Mouse (Mus musculus) embryo, embryonic 11 days (tissue): Measurements from ENCODE around the gene Polr1e.
"Not testable (repeated sequence)": the region's sequence is repeated elsewhere in the genome, so short reads cannot be mapped to it uniquely, and the experiment has no call there.

Experiments used
- DNase-seq: peaks from one replicate; pipeline ENCODE4 v3.0.0-alpha.2; 2015

The Polr1e gene

DNA sequence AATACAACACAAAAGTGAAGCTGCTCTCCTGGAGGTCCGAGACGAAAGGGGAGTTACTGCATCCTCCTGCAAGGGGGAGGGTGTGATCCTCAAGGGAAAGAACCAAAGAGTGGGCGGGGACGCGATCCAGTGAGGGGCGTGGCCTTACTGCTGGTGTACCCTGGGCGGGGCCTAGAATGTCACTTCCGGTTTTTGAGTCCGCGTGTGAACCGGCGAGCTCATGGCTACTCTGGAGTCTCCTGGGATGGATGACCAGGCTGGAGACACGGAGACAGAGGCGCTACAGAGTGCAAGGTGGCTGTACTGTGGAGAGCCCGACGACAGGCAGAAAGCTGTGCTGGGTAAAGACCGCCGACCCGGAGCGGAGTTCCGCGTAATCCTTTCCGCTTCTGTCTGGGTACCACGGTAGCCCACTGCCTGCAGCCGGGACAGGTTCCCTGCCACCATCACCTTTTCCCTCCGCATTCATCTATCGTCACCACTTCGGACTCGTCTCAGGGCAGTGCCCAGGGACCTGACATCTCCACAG, at the start of gene Polr1e:
TSS of gene Polr1e (plus strand) at position 132 of the 529 bp plus-strand sequence.
- DNase-seq: peak; percentile 98

DNA sequence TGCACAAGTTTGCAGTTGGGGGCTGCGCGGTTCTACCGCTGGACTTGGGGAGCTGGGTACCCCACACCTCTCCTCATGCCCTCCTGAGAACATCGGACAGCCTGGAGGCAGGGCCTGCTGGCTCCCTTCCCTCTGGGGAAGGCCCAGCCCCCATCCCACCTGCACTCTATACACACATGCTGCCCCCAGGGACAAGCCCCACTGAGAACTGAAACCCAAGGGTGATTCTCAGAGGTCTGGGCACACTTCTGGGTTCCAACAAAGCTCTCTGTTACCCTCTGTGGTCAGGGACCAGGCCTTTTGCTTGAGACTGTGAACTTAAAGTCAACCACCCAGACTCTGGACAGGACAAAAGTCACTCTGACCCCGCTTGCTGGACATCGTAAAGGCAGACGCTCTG, 48.3 kb upstream of the Polr1e start:
- DNase-seq: no peak

DNA sequence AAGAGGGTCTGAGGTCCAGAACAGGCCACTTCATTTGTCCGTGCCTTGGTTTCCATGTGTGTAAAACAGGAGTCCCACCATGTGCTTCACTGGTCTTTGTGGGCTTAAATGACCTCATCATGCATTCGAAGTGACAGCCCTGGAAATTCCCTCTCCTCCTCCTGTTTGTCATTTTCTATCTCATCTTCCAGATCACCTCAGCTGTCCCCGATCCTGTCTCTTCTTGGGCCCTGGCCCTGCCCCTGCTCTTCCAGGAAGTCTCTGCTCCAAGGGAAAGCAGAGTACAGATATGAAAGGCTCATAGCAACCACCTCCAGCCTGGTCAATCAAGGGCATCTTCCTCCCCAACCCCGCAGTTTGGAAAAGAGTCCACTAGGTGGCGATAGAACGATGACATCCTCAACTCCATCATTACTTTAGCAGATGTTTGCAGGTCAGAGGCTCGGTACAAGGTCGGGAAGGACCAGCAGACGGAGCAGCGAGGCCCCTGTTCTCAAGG, 47.7 kb upstream of the Polr1e start:
- DNase-seq: peak; percentile 84

DNA sequence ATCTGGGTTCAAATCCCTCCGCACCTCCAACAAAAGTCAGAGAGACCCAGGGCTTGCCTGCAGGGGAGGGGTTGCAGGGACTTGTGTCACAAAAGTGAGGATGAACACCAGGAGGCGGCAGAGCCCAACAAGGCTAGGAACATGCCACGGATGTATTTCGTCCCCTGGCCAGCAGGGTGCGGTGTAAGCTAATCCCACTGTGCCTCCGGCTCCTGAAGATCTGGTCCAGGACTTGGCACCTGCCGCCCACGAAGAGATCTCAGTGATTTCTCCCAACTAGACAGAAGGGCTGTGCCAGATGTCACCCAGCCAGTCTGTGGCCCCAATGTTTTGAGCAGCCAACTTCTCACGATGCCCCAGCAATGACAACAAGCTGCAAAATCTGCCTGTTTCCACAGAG, 44.9 kb upstream of the Polr1e start:
- DNase-seq: peak; percentile 89

DNA sequence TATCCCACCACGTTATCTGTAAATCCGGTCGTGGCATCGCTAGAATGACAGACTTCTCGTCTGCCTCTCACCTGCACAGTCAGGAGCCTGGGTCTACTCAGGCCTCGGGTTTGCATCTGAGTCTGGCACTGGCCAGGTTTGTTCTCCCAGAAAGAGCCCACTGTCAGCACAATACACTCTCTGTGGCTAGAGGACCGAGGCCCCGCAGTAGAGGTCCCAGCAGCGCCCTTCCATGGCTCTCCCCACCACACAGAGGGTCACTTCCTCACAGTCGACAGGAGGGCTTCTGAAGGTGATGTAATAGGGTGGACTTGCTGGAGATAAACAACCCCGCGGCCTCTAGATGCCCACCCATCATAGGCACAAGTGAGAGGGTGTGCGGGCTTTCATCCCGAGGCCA, 44.5 kb upstream of the Polr1e start:
- no peak for DNase-seq

DNA sequence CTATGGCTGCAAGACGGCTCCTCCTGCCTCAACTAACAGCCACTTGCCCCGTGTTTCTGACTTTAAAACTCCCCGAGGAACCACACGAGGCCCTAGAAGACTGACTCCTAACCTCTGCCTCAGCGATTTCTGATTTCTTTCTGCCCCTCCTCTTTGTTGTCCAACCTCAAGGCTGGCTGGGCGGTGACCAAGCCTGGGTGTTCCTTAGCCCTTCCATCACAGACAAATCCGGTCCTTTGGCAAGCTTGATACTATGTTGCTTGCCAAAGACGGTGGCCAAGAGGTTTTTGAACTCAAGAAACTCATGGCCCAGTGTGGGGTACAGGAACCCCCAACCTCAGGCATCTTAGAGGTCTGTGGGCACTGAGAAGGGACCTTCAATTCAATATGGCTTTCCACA, 44.1 kb upstream of the Polr1e start:
- DNase-seq: no peak

DNA sequence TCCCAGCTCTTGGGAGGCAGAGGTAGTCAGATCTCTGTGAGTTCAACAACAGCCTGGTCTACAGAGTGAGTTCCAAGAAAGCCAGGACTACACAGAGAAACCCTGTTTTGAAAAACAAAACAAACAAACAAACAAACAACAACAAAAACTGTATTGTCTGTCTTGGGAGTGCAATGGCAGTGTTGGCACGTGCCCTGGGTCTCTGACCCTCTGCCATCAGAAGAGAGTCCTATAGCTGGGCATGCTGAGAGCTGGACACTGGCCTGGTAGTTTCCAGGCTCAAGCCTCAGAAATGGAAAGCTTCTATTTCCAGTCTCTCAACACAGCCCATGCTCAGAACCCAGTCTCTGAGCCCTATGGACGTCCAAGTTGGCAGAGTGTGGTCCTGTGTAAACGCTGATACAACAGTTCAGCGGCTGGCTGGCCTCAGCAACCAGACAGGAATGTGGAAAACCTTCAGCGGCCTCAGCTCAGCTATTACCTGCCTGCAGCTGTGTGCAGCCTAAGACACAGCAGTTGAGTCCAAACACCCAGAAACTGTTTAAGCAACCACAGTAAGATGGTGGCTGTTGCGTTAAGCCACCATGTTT, 42.3 kb upstream of the Polr1e start:
- DNase-seq: no peak

DNA sequence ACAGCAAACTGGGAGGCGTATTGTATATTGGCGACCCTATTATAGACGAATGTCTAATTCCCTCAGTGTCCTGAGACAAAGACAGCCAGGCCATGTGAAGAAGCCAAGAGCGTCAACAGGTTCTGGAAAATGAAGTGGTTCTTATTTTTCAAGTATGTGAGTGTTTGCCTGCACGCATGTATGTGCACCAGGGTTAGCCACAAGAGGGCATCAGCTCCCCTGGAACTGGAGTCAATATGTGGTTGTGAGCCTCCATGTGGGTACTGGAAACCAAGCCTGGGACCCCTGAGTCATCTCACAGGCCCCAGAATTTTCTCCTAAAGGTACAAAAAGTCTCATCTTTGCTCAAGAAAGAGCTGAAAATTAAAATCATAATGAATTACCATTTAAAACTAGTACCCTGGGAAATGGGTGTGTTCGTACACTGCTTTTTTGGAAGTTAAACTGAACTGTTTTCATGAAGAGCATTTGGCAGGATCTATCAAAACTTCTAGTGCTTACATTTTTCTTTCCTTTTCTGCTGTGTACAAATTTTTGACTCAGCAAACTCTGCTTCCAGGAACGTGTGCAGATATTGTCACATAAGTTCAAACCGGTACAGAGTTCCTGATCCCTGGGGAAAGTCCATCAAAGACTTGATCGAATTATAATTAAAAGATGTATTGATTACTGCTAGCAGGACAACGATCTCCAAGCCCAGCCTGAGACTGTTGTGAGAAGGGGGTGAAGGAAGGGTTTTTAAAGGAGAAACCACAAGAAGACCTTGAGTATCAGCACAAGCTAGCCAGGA, 41.3 kb upstream of the Polr1e start:
- no peak for DNase-seq

DNA sequence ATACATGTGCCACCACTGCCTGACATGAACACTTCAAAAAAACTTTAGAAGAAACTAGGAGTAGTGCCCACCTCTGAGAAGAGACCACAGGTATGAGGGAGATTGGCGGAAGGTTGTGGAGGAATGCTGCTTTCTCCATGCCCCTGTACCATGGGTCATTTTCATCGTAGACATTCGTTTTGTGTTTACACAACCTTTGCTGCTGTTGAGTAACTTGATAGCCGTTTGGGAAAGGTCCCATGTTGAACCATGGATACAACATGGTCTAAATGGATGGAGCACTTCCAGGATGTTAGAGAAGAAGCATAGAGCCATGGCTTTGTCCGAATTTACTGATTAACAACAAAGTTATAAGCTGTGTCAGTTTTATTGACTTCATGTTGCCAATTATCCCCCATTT, 40.2 kb upstream of the Polr1e start:
- DNase-seq: no peak

DNA sequence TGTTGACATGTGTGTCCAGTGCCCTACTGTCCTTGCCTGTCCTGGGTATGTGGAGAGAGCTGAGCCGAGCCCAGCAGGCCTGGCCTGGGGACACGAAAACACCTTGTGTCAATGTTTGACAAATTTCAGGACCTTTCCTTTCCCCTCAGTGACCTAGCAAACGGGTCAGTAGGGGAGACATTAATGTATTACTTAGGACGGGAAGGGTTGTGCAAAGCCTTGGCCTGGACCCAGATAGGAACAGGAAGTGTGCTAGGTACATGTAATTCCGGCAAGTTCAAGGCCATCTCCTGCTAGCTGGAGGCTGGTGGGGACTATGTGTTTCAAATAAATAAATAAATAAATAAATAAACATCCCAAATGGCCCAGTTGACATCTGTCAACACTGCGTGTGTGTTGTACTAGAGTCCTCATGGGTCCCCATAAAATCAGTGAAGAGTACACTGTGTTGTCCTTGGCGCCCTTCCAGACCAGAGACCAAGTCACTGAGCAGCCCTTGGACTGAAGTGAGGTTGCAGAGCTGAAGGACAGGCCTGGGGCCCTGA, 38.5 kb upstream of the Polr1e start:
- DNase-seq: no peak

DNA sequence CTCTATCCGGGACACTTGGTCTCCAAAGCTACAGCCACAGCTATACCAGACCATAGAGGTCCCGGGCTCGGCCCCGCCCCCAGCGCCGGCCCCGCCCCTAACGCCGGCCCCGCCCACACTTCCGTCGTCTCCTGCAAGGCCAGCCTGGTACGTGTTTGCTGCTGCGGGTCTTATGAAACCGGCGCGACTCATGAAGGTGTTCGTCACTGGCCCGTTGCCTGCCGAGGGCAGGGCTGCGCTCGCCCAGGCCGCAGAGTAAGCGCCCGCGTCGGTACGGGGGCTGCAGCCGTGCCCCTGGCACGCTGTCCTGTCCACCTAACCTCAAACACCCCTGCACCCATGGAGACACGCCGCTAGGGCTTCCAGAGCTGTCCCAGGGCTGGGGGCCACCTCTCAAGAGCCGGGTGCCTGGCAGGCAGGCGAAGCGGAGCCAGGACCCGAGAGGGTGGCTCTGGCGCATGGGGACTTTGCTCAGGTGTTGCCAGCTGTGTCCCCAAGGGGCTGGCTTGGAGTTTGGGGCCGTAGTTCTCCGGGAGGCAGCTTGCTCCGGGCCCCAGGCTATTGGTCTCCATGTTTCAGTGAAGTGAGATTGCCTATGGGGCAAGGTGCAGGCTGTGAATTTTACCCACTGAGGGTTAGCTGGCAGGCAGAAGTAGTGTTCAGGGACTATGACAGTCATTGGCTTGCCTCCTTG, 37.0 kb upstream of the Polr1e start, which contains the start of gene Grhpr:
TSS of gene Grhpr (plus strand) at position 116 of the 694 bp plus-strand sequence.
- peak; percentile 88 for DNase-seq

DNA sequence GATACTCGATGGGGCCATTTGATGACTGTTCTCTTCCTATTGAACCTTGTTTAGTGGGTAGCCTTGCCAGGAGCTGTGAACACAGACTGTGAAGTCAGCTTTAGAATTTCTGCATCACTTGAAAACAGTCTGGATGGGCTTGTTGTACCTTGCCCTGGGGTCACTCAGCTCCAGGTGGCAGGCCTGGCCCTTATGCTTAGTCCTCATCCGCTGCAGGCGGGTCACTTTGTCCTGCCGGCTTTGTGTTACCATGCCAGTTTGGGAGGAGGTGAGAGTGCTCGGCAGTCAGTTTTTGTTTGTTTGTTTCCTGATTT, 36.5 kb upstream of the Polr1e start:
- DNase-seq: no peak

DNA sequence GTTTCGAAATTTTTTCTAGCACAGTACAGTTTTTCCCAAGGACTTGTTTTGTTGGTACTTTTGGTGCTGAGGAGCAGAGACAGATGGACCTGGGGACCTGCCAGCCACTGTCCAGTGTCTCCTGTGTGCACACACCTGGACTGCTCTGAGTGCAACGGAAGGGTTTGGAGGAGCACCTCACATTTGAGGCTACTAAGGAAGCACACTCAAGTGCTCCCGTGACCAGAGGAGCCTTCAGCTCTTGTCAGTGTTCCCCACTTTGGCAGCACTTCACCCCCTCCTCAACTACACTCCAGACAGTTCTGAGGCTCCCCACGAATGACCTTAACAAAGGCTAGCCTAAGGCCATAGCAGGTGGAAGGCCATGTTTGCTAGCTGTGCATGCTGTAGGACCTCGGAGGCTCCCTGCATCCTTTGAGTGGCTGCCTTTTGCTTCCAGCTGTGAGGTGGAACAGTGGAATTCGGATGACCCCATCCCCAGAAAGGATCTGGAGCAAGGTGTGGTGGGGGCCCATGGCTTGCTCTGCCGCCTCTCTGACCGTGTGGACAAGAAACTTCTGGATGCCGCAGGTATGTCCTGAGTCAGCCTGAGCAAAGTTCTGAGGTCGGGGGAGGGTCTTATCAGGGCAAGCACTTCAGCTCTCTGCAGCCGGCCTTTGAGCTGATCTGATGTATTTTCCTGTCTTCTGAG, 35.8 kb upstream of the Polr1e start:
- no peak for DNase-seq

DNA sequence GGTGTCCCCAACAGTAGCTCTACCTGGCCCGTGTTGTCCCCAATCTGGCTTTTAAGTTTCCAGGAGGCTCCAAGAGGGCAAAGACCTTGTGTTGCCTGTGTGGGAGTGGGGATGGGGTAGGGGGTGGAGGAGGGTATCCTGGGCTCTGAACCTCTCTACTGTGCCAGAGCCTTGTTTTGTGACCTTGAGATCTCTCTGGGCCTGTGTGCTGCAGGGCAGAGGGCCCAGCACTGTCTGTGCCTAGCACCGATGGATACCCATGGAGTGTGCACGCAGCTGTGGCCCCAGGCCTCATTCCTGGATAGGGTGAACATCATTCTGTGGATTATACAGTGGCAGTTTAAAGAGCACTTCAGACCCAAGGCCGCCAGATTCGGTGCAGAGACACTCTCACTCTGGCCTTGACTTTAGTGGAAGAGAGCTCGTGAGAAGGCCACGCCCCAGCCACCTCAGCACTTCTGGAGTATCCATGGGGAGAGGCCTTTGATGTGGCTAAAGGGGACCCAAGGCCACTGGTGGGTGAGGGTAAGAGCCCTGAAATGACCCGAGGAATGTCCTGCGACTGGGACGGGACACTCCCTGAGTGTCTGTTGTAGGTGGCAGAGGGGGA, 35.1 kb upstream of the Polr1e start:
- DNase-seq: no peak

DNA sequence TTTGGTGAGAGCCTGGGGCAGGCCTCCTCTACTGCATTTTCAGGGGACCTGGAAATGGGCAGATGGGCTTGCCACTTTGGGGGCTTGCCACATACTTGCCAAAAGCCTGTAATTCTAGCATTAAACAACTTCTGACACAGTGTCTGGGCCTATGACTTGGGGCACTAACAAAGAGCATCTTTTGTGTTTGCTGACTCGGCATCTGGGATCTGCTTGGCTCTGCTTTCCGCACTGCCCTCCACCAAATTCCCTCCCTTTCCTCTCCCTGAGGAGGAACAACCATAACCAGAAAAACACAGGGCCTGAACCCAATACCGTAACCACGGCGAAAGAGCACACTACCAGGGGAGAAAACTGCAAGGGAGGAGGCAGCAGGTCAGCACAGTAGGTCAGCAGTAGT, 27.8 kb upstream of the Polr1e start:
- no peak for DNase-seq

DNA sequence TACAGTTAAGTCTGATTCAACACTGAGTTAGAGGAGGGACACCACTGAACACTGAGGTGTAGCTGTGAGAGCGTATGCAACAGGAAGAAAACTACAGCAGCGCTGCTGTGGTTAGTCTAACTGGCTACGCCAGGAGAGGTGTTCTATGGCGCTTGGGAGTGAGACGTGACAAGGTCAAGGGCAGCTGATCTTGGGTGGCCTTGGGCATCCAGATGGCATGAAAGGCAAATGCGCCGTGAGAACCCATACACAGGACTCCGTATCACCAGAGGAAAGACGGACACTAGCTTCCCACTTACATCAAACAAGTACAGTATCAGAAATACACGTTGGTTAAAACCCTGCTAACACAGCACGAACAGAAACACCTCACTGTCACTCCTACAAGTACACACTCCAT, 26.1 kb upstream of the Polr1e start:
- DNase-seq: not testable (repeated sequence)

DNA sequence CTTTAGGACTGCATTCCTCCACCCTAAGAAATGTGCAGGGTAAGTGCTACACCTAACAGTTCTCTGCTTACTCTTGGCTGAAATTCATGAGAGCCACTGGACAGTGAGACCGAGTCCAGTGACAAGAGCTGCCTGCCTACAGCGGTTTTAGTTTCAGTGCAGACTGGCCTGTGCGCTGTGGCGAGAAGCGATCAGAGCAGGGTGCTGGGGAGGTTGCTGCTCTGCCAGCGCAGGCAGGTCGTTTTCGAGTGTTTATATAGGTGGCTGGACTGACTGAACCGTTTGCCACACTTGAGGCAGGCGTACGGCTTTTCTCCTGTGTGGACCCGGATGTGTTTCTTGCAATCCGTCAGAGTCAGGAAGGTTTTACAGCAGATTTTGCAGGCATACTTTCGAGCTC, 25.2 kb upstream of the Polr1e start:
- DNase-seq: not testable (repeated sequence)

DNA sequence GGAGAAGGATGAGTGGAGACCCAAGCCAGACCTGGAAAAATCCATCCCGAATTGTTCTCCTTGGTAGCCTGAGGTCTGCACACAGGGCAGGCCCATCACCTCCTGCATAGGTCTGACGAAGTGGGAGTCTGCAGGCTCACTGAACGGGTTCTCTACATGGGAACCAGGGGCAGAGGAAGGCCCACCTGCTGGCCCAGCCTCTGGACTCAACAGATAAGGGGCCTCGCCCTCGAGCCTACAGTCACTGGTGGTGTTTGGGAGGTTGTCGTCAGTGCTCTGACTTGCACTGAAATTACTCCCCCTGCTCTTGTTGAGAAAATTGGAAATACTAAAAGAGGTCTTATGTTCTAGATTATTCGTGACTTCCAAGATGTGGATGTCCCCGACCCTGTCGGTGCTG, 24.5 kb upstream of the Polr1e start:
- no peak for DNase-seq

DNA sequence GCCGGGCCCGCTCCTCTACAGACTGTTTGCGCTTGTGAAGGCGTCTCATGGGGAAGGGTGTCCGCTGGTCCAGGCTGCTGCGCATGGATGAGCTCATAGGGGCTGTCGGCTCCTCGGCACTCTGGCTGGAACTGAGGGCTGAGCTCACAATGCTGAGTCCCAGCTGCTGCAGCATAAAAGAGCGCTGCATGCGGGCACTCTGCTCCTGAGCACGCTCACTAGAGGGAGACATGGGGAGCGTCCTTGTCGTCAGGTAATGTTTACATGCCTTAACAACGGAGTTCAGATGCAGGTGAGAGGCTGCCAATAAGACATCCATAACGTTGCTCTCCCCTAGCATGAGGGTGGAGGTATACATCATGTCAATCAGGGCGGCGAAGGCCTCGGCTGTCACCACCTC, 23.6 kb upstream of the Polr1e start:
- DNase-seq: no peak

DNA sequence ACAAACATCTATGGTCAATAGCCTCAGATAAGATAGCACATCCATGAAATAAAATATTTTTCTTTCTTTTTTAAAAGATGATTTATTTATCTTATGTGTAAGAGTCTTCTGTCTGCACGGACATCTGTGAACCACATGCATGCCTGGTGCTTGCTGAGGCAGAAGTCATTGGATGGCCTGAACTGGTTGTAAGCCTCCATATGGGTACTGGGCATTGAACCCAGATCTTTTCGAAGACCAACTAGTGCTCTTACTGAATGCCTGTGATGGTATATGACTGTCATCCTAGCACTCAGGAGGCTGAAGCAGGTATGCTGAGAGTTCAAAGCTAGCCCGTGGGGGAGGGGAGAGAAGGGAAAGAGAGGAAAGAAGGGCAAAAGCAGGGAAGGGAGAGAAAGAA, 20.3 kb upstream of the Polr1e start:
- no peak for DNase-seq

DNA sequence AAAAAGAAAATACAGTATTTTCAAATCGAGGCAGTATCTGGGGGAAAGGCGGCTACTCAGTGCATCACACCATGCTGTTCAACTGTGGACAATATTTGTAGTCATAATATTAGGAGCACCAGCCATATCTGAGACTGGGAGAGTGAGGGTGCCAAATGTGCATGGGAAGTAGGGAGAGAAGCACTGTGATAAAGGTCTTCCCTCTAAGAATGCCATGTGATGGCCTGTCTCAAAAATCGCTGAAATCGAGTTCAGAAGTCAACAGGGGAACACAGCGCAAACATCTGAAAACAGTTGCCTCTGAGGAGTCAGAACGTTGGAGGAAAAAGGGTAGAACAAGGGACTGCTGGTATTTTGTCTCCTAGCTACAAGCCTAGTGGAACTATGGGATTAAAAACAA, 18.4 kb upstream of the Polr1e start:
- no peak for DNase-seq

DNA sequence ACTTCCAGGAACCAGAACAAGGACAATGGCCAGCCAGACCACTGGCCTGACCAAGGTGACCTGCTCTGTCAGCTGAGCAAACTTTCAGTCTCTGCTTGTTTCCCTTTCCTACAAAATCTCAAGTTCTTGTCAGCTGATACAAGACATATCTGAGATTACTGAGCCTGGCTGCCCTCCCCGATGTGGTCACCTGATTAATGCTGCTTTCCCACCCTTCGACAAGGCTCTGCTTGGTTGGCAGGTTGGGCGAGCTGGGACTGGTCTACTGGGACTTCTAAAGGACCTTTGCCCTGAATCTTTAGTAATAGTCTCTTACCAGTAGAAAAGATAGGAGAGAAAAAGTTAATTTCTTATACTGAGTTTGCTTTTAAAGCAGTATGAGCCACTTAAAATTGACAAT, 12.9 kb upstream of the Polr1e start:
- DNase-seq: no peak
